Mouse (Mus musculus) adrenal gland, postnatal 25 days (tissue): ENCODE measurements around the gene Btbd35f7. TPM values are rescaled to one million over a fixed set of nuclear protein-coding genes. Genes with fewer than 3 reads are reported as not detected.
"Not testable (repeated sequence)": the region's sequence is repeated elsewhere in the genome, so short reads cannot be mapped to it uniquely, and the experiment has no call there.

Source experiments
- DNase-seq: peaks from one replicate; pipeline ENCODE4 v3.0.0; 2021; ENCODE audit warnings: mixed read lengths
- long read RNA-seq: library from polyadenylated mRNA; stranded (forward); transcript quantifications from one replicate; pipeline ENCODE4 v2.0.0, GENCODE M21; 2021
- total RNA-seq: library from RNA; stranded (reverse); gene quantifications from 2 replicates; pipeline ENCODE4 v1.2.3, GENCODE M21; 2021

Btbd35f7 gene
- not detected in 2 replicates for total RNA-seq
- long read RNA-seq, result 0 reads

DNA sequence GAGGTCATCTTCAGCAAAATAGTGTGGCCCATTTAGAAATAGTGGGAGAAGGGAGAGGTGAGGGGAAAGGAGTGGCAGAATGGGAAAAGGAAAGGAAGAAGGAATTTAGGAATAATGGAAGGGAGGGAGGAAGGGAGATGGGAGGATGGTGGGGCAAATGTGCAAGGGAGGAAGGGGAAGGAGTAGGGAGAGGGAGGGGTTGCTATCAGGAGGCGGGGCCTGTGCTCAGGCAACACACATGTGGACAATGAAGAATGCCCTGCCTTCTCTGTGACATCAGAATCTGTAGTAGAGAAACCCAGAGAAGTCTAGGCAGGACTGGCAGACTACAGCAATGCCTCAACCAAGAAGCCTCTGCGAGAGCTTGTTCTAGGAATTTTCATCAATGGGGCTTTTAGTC lies at the start of gene Btbd35f7:
Gene Btbd35f7 (plus strand): TSS at position 301 of the 400 bp plus-strand sequence.
- DNase-seq, result not testable (repeated sequence)

Other genes with a start within 250 kb of the Btbd35f7 start
- gene Mycs, start 199.8 kb upstream of the Btbd35f7 start, total RNA-seq, result not detected in 2 replicates